Mouse (Mus musculus): Measurements from ENCODE around the gene Carns1.

GRCm38 (mm10) chr19:4122411-4123370, 52.6 kb downstream of the Carns1 start:
- TF ChIP-seq SIN3A (IDR thresholded peaks at IDR 0.05; ENCODE audit: low read length), result peak; percentile 28; the same call in 1 of the 2 replicates
- peak in 1 of 3 experiments; percentile 32; a peak in 2 of 6 replicates for TF ChIP-seq CTCF (IDR thresholded peaks at IDR 0.05 in 2 of 3, conservative IDR thresholded peaks at IDR 0.05 in 1 of 3; ENCODE audit: control insufficient read depth in 1 of 3, insufficient read depth in 1 of 3, low read depth in 2 of 3, low read length in 3 of 3, poor library complexity in 1 of 3, severe bottlenecking in 1 of 3)
- TF ChIP-seq POLR2A (IDR thresholded peaks at IDR 0.05; ENCODE audit: control insufficient read depth in 1 of 2, insufficient read depth in 1 of 2, low read depth in 1 of 2, low read length in 2 of 2, poor library complexity in 1 of 2), result 0 out of 4 replicates have a peak, but pooled peaks of 1 of the 2 experiments have one; percentile 35
- peak; percentile 85 for TF ChIP-seq GABPA (IDR thresholded peaks at IDR 0.05; ENCODE audit: low read depth, low read length)
- 0 out of 2 replicates have a peak, but pooled peaks have one; percentile 18 for TF ChIP-seq MAZ (IDR thresholded peaks at IDR 0.05; ENCODE audit: low read depth, low read length)
- no peak; the same call in 1 of the 2 replicates for TF ChIP-seq CHD2 (IDR thresholded peaks at IDR 0.05; ENCODE audit: low read length)
- no peak for TF ChIP-seq UBTF (IDR thresholded peaks at IDR 0.05; ENCODE audit: borderline replicate concordance, insufficient read depth, low read depth, low read length)
- peak; percentile 42 for TF ChIP-seq RAD21 (IDR thresholded peaks at IDR 0.05; ENCODE audit: low read depth, low read length)
- peak; percentile 36 to 68; a peak in 2 of 4 replicates for TF ChIP-seq EP300 (IDR thresholded peaks at IDR 0.05; ENCODE audit: low read depth in 1 of 2, low read length in 2 of 2)
- peak; percentile 19; the same call in 1 of the 2 replicates for TF ChIP-seq GATA1 (IDR thresholded peaks at IDR 0.05; ENCODE audit: low read depth, low read length)
- TF ChIP-seq E2F4 (IDR thresholded peaks at IDR 0.05; ENCODE audit: borderline replicate concordance, low read depth, low read length), result no peak

All from MEL (cell line).